Mouse (Mus musculus): ENCODE measurements around the gene Lamp1.

Lamp1 gene

GRCm38 (mm10) chr8:13200301-13201012, 41.5 kb downstream of the Lamp1 start, which contains the start of gene Grtp1:
Gene Grtp1 (minus strand): TSS chr8:13200620.
- Histone ChIP-seq H3K27me3 (ENCODE audit: control insufficient read depth, insufficient read depth, low read length, poor library complexity, severe bottlenecking) (no peaks in the 10 kb centered on the region), H3K36me3 (ENCODE audit: control insufficient read depth, insufficient read depth, low read length, poor library complexity, severe bottlenecking) (no peaks in the 10 kb centered on the region)
- no peak for DNase-seq (ENCODE audit: low read depth, low spot score)

DNA sequence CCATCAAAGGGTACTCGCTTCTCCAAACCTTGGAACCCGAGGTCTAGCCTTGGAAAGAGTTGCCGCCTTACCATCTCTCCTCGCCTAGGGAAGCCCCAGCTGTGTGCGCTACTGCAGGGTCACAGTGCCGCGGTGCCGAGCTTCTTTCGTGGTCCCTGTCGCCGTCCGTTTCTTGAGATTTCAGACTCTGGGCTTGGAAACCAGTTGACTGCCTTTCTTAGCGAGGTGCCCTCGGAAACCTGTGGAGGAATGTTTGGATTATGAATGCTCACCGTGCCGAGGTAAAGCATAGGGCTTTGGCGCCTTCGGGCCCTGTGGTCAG, 42.0 kb downstream of the Lamp1 start:
- no peak for DNase-seq (ENCODE audit: low read depth, low spot score)
- no peaks in the 10 kb centered on the region for H3K27me3 ChIP-seq (ENCODE audit: control insufficient read depth, insufficient read depth, low read length, poor library complexity, severe bottlenecking)
- no peaks in the 10 kb centered on the region for H3K36me3 ChIP-seq (ENCODE audit: control insufficient read depth, insufficient read depth, low read length, poor library complexity, severe bottlenecking)

- no peaks in the 10 kb centered on the region for H3K27me3 ChIP-seq (ENCODE audit: control insufficient read depth, insufficient read depth, low read length, poor library complexity, severe bottlenecking)
- H3K36me3 ChIP-seq (ENCODE audit: control insufficient read depth, insufficient read depth, low read length, poor library complexity, severe bottlenecking) = no peaks in the 10 kb centered on the region
- DNase-seq (ENCODE audit: low read depth, low spot score) = no peak
Measured at GRCm38 (mm10) chr8:13202041-13202440, 43.1 kb downstream of the Lamp1 start.

DNA sequence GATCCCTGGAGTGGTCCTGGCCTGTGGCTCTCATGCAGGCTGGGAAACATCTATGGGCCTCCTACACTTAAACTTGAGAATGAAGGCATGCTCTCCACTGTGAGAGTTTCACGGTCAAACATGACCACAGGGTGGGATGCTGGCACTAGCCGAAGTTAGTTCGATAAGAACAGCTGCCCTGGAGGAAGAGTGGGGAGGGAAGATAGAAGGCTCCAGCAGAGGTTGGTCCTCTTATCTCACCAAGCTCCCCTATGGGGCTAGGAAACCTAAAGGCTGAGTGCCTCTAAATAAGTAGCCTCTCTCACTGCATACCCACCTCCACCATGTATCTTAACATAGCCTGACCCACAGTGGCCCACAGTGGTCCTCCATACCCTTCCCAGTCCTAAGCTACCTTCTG, 43.8 kb downstream of the Lamp1 start:
- no peaks in the 10 kb centered on the region for H3K27me3 ChIP-seq (ENCODE audit: control insufficient read depth, insufficient read depth, low read length, poor library complexity, severe bottlenecking)
- DNase-seq (ENCODE audit: low read depth, low spot score) = no peak
- no peaks in the 10 kb centered on the region for H3K36me3 ChIP-seq (ENCODE audit: control insufficient read depth, insufficient read depth, low read length, poor library complexity, severe bottlenecking)

DNA sequence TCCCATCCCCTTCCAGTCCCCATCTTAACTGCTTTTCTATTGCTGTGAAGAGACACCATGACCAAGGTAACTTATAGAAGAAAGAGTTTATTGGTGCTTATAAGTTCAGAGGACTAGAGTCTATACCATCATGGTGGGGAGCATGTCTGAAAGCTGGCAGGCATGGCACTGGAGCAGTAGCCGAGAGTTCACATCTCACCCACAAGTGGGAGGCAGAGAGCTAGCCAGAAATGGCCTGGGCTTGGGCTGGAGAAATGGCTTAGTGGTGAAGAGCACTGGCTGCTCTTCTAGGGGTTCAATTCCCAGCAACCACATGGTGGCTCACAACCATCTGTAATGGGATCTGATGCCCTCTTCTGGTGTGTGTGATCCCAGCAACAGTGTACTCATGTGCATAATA, 44.5 kb downstream of the Lamp1 start:
- no peak for DNase-seq (ENCODE audit: low read depth, low spot score)
- H3K36me3 ChIP-seq (ENCODE audit: control insufficient read depth, insufficient read depth, low read length, poor library complexity, severe bottlenecking) = no peaks in the 10 kb centered on the region

DNA sequence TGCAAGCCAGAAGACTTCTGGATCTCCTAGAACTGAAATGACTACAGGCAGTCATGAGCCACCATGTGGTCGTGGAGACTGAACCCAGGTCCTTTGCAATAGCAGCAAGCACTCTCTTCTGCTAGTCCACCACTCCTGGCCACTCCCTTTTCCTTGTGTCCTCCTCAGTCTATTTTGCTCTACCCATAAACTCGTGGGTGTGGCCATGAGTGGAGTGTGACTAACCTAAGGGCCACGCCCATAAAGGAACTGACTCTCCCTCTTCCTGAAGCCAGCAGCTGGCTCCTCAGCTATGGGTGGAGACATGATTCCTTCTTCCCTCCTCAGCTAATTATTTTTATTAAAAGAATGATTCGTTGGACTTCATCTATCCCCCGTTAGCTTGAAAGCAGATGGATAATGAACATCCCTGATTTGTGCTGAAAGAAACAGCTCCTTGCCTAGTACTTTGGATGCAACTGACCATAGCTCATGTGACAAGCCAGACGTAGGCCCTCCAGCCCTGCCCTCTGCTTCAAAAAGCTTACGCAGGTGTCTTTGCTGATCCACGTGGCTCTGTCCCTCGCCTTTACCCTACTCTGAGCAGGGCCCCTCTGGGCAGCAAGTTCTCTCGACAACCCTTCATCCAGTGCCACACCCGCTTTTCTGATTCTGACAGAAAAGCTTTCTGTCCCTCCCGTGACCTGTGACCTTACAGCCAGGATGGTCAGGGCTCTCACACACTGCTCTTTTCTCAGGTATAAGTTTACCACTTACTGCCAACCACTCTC, 45.6 kb downstream of the Lamp1 start:
- no peak for DNase-seq (ENCODE audit: low read depth, low spot score)
- Histone ChIP-seq H3K36me3 (ENCODE audit: control insufficient read depth, insufficient read depth, low read length, poor library complexity, severe bottlenecking) (no peaks in the 10 kb centered on the region), H3K27me3 (ENCODE audit: control insufficient read depth, insufficient read depth, low read length, poor library complexity, severe bottlenecking) (no peaks in the 10 kb centered on the region)

More for the DNA sequence above, 44.5 kb downstream of the Lamp1 start:
- H3K27me3 ChIP-seq (ENCODE audit: control insufficient read depth, insufficient read depth, low read length, poor library complexity, severe bottlenecking) = no peaks in the 10 kb centered on the region

GRCm38 (mm10) chr8:13205311-13205710, 46.4 kb downstream of the Lamp1 start:
- no peaks in the 10 kb centered on the region for H3K27me3 ChIP-seq (ENCODE audit: control insufficient read depth, insufficient read depth, low read length, poor library complexity, severe bottlenecking)
- H3K36me3 ChIP-seq (ENCODE audit: control insufficient read depth, insufficient read depth, low read length, poor library complexity, severe bottlenecking) = no peaks in the 10 kb centered on the region
- DNase-seq (ENCODE audit: low read depth, low spot score) = no peak

GRCm38 (mm10) chr8:13206290-13206689, 47.3 kb downstream of the Lamp1 start:
- DNase-seq (ENCODE audit: low read depth, low spot score) = no peak
- Histone ChIP-seq H3K36me3 (ENCODE audit: control insufficient read depth, insufficient read depth, low read length, poor library complexity, severe bottlenecking) (no peaks in the 10 kb centered on the region), H3K27me3 (ENCODE audit: control insufficient read depth, insufficient read depth, low read length, poor library complexity, severe bottlenecking) (no peaks in the 10 kb centered on the region)

- no peaks in the 10 kb centered on the region for H3K36me3 ChIP-seq (ENCODE audit: control insufficient read depth, insufficient read depth, low read length, poor library complexity, severe bottlenecking)
- no peak for DNase-seq (ENCODE audit: low read depth, low spot score)
Measured at GRCm38 (mm10) chr8:13208627-13209355, 49.8 kb downstream of the Lamp1 start.

GRCm38 (mm10) chr8:13209770-13210169, 50.8 kb downstream of the Lamp1 start:
- no peaks in the 10 kb centered on the region for H3K27me3 ChIP-seq (ENCODE audit: control insufficient read depth, insufficient read depth, low read length, poor library complexity, severe bottlenecking)
- no peak for DNase-seq (ENCODE audit: low read depth, low spot score)

More at GRCm38 (mm10) chr8:13208627-13209355, 49.8 kb downstream of the Lamp1 start:
- H3K27me3 ChIP-seq (ENCODE audit: control insufficient read depth, insufficient read depth, low read length, poor library complexity, severe bottlenecking) = no peaks in the 10 kb centered on the region

DNA sequence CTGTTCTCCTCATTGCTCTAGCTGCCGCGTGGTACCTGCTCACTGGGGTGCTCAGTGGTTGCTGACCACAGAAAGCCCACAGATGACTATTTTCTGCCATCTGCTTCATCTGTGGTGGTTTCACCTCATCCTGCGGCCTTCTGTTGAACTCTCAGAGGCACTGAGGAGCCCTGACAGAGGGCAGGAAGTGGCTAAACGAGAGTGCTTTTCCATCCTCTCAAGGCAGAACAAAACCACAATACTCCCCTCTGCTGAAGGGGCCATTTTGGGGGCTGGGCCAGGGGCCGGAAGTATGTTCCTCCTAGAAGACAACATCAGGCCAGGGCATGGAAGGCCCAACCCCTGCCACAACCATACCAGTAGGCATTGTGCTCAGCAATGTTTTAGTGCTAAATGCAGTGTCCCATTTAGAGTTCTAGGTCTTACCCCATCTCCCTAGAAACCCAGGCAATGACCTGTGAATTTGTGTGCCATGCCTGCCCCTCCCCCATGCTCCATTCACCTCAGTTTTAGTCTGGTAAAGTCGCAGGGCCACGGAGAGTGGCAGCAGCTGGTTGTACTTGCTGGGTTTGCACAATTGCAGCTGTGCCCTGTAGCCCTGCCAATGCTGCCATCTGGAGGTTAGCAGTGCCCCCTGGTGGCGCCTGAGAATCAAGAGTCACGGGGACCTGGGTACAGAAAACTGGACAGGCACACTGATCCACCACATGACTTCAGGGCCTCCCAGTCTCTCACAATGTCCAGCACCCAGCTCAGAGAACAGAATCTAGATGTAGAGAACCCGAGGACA, 54.7 kb downstream of the Lamp1 start:
- no peaks in the 10 kb centered on the region for H3K27me3 ChIP-seq (ENCODE audit: control insufficient read depth, insufficient read depth, low read length, poor library complexity, severe bottlenecking)
- DNase-seq (ENCODE audit: low read depth, low spot score) = peak; percentile 80

More at GRCm38 (mm10) chr8:13209770-13210169, 50.8 kb downstream of the Lamp1 start:
- no peaks in the 10 kb centered on the region for H3K36me3 ChIP-seq (ENCODE audit: control insufficient read depth, insufficient read depth, low read length, poor library complexity, severe bottlenecking)

GRCm38 (mm10) chr8:13216386-13216785, 57.4 kb downstream of the Lamp1 start:
- no peaks in the 10 kb centered on the region for H3K36me3 ChIP-seq (ENCODE audit: control insufficient read depth, insufficient read depth, low read length, poor library complexity, severe bottlenecking)
- DNase-seq (ENCODE audit: low read depth, low spot score) = no peak

More for the DNA sequence above, 54.7 kb downstream of the Lamp1 start:
- no peaks in the 10 kb centered on the region for H3K36me3 ChIP-seq (ENCODE audit: control insufficient read depth, insufficient read depth, low read length, poor library complexity, severe bottlenecking)

GRCm38 (mm10) chr8:13217093-13217492, 58.1 kb downstream of the Lamp1 start:
- Histone ChIP-seq H3K27me3 (ENCODE audit: control insufficient read depth, insufficient read depth, low read length, poor library complexity, severe bottlenecking) (no peaks in the 10 kb centered on the region), H3K36me3 (ENCODE audit: control insufficient read depth, insufficient read depth, low read length, poor library complexity, severe bottlenecking) (no peaks in the 10 kb centered on the region)
- no peak for DNase-seq (ENCODE audit: low read depth, low spot score)

More at GRCm38 (mm10) chr8:13216386-13216785, 57.4 kb downstream of the Lamp1 start:
- H3K27me3 ChIP-seq (ENCODE audit: control insufficient read depth, insufficient read depth, low read length, poor library complexity, severe bottlenecking) = no peaks in the 10 kb centered on the region

GRCm38 (mm10) chr8:13217986-13218385, 59.0 kb downstream of the Lamp1 start:
- no peaks in the 10 kb centered on the region for H3K36me3 ChIP-seq (ENCODE audit: control insufficient read depth, insufficient read depth, low read length, poor library complexity, severe bottlenecking)
- DNase-seq (ENCODE audit: low read depth, low spot score) = no peak
- H3K27me3 ChIP-seq (ENCODE audit: control insufficient read depth, insufficient read depth, low read length, poor library complexity, severe bottlenecking) = no peaks in the 10 kb centered on the region
